Mouse (Mus musculus) c-Kit-positive CD71-negative TER-119-negative erythroid progenitor cells, embryonic 14.5 days (primary cell): ENCODE data around the gene Col27a1.

Experiments
- DNase-seq: peaks from one replicate; pipeline ENCODE4 v3.0.0-alpha.2; 2013; ENCODE audit warnings: low read depth

Col27a1 gene

DNA sequence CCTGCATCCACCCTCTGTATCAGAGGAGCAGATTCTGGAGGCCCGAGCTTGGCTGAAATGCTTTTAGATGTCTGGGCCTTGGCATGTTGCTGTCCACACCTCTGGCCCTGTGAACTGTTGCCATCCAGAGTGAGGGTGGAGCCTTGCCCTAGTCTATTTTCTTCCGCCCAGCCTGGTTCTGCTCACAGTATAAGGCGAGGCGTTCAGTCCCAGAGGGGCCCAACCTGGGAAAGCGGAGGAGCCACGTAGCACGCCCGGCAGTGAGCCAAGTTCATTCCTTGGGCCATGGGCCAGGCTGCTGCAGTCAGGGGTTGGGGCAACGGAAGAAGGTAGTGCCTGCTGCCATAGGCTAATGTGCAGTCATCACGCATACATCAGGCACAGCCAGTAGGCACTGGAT is 46.7 kb downstream of the Col27a1 start:
- DNase-seq = no peak

GRCm38 (mm10) chr4:63262941-63263340 is 49.1 kb downstream of the Col27a1 start:
- no peak for DNase-seq

DNA sequence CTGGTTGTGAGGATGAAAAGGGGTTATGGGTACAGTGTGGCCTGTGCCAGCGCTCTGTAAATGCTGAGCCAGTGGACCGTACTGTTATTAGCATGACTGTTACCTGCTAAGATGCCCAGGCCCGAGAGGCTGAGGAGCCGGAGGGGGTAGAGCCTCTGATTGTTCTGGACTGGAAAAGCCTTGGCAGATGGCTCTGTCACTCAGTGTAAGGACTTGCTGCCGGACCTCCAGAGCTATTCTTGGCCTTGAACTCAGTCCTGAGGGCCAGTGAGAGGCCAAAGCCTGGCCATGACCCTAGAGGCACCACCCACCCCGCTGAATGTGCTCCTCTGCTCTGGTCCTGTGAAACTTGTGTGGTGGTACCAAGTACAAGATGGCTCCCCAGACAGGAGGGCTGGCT is 52.5 kb downstream of the Col27a1 start:
- DNase-seq = no peak

DNA sequence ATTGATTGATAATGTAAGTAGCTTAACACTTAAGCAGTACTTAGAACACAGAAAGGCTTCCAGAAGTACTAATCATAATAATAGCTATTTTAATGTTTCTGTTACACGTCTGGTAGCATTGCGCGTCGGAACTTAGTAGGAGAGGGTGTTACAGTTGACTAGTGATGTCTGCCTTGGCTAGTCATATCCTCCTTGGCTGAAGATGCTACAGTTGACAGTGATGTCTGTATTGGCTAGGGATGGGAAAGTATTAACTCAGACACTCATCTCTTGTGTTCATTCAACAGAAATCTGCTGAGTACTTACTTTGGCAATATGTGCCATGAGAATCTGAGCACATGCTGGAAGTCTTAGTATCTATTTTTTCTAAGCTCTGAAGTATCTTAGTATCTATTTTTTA is 53.3 kb downstream of the Col27a1 start:
- no peak for DNase-seq

GRCm38 (mm10) chr4:63267586-63267985 is 53.8 kb downstream of the Col27a1 start:
- no peak for DNase-seq

- no peak for DNase-seq
Measured at GRCm38 (mm10) chr4:63268777-63269176, 55.0 kb downstream of the Col27a1 start.

DNA sequence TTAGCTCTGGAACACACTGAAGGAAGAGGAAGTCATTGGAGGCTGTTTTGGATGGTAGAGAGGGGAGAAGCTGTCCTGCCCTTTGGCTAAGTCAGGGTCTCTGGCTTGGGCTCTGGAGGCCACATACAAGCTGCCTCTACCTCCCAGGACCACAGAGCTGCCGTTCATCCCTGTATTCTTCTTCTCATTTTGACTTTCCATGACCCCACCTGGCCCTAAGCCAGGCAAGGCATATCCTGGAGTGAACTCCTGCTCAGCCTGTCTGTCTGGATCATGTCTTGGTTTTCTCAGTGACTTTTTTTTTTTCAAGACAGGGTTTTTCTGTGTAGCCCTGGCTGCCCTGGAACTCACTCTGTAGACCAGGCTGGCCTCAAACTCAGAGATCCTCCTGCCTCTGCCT is 60.7 kb downstream of the Col27a1 start:
- no peak for DNase-seq

- DNase-seq = no peak
Measured at GRCm38 (mm10) chr4:63275251-63275650, 61.4 kb downstream of the Col27a1 start.

- no peak for DNase-seq
Measured at GRCm38 (mm10) chr4:63276571-63276970, 62.8 kb downstream of the Col27a1 start.

DNA sequence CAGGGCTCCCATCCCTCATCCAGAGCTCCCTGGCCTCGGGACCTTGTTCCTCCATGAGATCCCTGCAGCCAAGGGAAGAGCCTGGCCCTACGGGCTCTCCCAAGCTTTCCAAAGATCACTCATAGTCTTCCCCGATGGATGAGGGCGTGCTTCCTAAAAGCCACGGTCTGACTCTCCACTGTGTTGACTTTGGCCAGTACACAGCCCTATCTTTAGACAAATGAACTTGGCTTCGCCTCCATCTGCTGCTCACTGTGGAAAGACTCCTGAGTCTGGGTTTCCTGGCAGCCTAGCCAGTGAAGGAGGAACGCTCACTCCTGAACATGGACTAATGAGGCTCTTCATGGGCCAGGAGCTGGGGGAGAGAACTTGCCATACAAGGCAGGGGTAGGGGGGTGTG is 65.0 kb downstream of the Col27a1 start:
- DNase-seq = no peak

GRCm38 (mm10) chr4:63281694-63282093 is 67.9 kb downstream of the Col27a1 start:
- DNase-seq = no peak

DNA sequence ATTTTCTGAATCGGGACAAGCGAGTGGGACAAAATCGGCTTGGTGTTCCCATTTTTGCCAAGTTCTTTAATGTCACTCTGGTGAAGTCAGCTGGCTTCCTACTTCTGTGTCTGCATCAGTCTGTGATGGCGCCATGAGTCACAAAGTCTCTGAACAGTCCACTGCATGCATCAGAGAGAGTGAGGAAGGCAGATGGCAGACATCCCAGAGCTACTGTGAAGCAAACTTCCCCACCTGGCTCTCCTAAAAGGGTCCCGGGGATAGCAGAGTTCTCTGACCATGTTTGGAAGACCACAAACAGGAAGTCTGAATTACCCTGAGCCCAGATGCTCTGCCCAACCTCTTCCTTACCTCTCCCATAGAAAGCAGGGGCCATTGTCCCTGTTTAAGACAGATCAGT is 69.5 kb downstream of the Col27a1 start:
- DNase-seq = no peak

DNA sequence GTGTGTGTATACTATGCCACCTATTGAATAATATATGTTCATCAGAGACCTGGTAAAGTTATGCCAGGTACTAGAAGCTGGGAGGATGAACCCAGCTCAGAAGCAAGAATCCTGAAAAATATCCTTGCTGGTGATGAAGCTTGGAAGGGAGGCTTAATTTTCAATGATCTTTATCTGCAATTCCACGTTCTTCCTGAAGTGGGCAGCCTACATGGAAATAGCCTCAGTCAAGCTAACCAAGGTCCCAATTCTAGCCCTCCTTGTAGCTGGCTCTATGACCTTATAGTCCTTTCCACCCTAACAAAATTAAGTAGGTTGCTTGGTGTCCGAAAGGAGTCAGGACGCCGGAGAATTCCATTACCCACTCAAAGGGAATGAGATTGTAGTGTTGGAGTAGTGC is 72.2 kb downstream of the Col27a1 start:
- DNase-seq = no peak

- DNase-seq = no peak
Measured at GRCm38 (mm10) chr4:63288497-63288896, 74.7 kb downstream of the Col27a1 start.

GRCm38 (mm10) chr4:63290081-63290480 is 76.3 kb downstream of the Col27a1 start:
- DNase-seq = no peak

- no peak for DNase-seq
Measured at GRCm38 (mm10) chr4:63291075-63291474, 77.3 kb downstream of the Col27a1 start.

DNA sequence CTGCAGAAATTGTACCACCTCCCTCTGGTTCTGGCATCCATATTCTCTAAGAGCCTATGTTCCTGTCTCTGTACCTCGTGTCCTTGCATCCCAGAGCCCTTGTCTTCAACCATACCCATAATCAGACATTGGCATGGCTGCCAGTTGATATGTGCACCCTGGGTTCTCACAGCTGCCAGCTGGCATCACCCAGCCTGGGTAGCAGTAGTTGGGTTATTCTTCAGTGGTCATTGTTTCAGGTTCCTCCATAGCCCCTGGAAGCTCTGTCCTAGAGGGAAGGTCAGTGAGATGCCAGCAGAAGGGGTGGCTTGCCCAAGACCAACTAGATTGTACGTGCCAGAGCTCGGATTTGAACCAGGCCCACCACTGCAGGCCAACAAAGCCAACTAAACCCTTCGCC is 77.9 kb downstream of the Col27a1 start:
- DNase-seq = no peak

DNA sequence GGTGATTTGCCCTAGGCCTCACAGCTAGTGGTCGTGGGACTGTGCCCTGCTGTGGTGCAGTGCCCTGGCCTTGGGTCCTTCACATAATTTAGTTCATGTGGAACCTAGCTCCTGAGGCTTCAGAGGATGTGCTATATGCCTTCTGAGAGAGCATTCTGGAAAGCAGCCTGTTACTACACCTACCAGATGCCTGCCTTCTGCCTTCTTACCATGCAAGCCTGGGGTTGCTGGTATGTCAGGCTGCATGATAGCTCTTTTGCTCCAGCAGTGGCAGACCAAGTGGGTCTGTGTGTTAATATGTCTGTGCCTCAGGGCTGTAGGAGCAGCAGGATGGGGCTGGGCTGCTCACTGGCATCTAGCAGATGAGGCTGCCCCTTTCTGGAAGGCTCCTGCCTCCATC is 81.8 kb downstream of the Col27a1 start:
- no peak for DNase-seq

GRCm38 (mm10) chr4:63296263-63296662 is 82.5 kb downstream of the Col27a1 start:
- DNase-seq = no peak

GRCm38 (mm10) chr4:63296876-63297275 is 83.1 kb downstream of the Col27a1 start:
- no peak for DNase-seq

GRCm38 (mm10) chr4:63298191-63298590 is 84.4 kb downstream of the Col27a1 start:
- DNase-seq = no peak

DNA sequence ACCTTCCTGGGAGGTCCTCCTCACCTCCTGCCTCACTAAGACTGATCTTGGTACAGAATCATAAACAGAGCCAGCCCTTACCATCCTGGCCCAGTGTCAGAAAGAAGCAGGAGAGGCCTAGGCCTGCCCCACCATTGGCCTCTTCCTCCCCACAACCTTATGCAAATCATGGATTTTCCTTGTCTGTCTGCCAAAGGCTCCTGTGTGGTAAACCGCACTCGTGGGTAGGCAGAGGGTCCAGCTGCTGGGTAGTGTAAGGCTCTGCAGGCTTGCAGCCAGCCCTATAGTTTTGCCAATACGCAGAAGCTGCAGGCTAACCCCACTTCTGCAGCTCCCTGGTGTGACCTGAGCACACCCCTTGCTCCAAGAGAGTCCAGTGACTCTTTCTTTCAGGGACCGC is 88.8 kb downstream of the Col27a1 start:
- no peak for DNase-seq

- peak; percentile 65 for DNase-seq
Measured at GRCm38 (mm10) chr4:63307175-63308062, 93.6 kb downstream of the Col27a1 start.

GRCm38 (mm10) chr4:63308316-63308715 is 94.5 kb downstream of the Col27a1 start:
- DNase-seq = no peak
